ENCODE assay signal across 12 mouse cellular contexts in genomic region chr12:3768391-3768790, GRCm38 (mm10).
"Had no signal": no experiment of that assay in that cellular context is flagged by ENCODE, and none has a peak within 500 bp of the region (broad histone marks: within the 10 kb centered on the region; RNA-seq: fewer than 3 reads in every experiment).

No protein-coding gene starts in this region.

- DNase-seq: kidney, postnatal 4 days; layer of hippocampus, postnatal 36 days; liver, embryonic 13.5 days; lung, adult 2 months; lung, postnatal 14 days; lung, postnatal 4 days; midbrain, embryonic 14.5 days; right cerebral cortex, adult 18-20 months; right cerebral cortex, postnatal 14 days; right cerebral cortex, postnatal 4 days; spleen, adult 18-20 months; thymus, postnatal 25 days had no signal
